Mouse (Mus musculus) adrenal gland (tissue): ENCODE measurements around the gene Eno2.
"Not testable (repeated sequence)": the region's sequence is repeated elsewhere in the genome, so short reads cannot be mapped to it uniquely, and the experiment has no call there.

Experiments
- intact Hi-C: fragments of 180-260 bp; cut with DNase I; formaldehyde crosslinking; loops from one replicate; pipeline ENCODE4 v1.15.1; 2025

Eno2 gene

GRCm38 (mm10) chr6:124806446-124807140 lies 37.1 kb upstream of the Eno2 start:
- intact Hi-C loops, result no loop called here

GRCm38 (mm10) chr6:124805341-124806321 lies 36.2 kb upstream of the Eno2 start:
- intact Hi-C loops, result no loop called here

DNA sequence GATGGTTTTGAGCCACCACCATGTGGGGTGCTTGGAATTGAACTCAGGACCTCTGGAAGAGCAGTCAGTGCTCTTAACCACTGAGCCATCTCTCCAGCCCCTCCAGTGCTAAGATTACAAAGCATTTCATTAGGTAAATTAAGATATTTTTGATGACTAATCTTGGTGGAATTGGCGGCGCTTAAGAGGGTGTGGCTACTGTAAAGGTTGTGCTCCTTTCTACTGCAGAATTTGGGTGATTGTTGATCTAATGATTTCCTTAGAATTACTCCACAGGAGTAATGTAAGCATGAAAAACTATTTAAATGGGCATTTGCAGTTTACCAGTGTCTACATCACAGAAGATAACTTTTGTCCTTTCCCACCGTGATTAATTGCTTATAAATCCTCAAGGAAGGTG lies 34.9 kb upstream of the Eno2 start:
- intact Hi-C loops, result no loop called here

DNA sequence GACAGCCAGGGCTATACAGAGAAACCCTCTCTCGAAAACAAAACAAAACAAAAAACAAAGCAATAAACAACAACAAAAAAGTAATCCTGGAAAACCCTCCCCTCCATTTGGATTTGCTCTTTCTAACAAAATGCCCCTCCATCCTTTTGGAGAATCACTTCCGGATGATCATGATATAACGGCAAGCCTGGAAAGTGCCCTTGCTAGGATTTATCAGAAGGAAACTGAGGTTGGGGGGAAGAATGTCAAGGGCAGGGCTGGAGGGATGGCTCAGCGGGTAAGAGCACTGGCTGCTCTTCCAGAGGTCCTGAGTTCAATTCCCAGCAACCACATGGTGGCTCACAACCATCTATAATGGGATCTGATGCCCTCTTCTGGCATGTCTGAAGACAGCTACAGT lies 34.2 kb upstream of the Eno2 start:
- intact Hi-C loops, result not testable (repeated sequence)

DNA sequence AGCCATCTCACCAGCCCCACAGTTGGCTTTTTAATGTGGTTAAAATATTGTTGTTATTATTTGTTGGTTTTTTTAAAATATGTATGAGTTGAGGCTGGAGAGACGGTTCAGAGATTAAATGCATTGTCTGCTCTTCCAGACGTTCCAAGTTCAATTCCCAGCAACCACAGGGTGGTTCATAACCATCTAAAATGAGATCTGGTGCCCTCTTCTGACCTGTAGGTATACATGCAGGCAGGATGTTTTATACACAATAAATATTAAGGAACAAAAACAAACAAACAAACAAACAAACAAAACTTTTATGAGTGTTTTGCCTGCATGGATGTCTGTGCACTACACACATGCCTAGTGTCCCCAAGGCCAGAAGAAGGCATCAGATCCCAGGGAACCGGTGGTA lies 33.6 kb upstream of the Eno2 start:
- intact Hi-C loops, result no loop called here

GRCm38 (mm10) chr6:124802400-124802799 lies 32.9 kb upstream of the Eno2 start:
- intact Hi-C loops, result not testable (repeated sequence)

DNA sequence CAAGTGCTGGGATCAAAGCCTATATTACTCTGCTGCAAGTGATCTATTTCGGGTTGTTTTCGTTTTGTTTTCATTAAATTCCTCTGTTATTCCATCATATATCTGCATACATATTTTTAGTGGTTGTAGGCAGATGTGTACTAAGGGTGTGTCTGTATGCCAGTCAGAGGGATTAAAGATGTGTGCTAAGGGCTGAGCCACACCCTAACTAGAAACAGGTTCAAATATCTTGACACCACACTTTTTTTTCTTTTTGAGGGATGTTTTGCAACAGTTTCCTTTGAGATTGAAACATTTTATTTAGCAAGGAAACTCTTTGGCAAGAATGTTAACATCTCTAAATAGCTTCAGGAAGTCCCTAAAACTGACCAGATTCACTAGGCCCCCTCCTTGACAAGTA lies 26.7 kb upstream of the Eno2 start:
- intact Hi-C loops, result no loop called here

DNA sequence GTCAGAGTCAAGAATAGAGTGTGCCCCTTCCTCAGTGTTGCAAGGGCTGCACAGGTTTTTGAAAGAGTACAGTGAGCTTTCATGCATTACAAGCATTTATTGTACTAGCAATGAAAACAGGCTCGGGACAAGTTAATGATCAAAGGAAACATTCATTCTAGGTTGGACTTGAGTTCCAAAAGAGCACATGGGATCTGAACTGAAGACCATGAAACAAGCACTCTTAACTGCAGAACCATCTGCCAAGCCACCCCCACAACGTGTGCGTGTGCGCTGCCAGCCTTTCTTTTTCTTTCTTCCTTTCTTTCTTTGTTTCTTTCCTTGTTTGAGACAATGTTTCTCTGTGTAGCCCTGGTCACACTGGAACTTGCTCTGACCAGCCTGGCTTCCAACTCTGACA lies 26.3 kb upstream of the Eno2 start:
- intact Hi-C loops, result no loop called here

DNA sequence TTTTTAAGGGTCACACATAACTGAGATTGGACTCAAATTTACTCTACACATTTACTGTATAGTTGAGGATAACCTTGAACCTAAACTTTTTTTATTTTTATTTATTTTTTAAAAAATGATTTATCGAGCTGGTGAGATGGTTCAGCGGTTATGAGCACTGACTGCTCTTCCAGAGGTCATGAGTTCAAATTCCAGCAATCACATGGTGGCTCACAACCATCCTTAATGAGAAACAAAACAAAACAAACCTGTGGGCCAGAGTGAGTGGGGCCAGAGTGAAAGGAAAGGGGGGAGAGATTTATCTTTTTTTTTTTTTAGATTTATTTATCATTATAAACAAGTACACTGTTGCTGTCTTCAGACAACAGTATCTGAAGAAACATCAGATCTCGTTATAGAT lies 22.4 kb upstream of the Eno2 start:
- intact Hi-C loops, result no loop called here

DNA sequence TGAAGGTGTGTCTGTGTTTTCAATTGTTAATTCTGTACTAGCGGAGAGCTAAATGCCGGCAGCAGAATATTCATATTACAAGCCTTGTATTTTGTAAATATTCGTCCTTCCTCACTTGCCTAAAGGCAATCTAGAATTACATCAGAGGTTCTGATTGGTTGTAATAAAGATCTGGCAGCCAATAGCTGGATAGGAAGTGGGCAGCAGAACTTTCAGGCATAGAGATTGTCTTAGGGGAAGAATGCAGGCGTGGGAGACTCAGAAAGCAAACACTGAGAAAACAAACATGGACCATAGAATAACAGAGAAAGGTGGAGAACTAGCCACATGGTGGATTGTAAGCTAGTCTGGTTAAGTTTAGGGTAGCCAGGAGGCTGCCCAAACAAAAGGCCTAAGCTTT lies 20.6 kb upstream of the Eno2 start:
- intact Hi-C loops, result no loop called here

DNA sequence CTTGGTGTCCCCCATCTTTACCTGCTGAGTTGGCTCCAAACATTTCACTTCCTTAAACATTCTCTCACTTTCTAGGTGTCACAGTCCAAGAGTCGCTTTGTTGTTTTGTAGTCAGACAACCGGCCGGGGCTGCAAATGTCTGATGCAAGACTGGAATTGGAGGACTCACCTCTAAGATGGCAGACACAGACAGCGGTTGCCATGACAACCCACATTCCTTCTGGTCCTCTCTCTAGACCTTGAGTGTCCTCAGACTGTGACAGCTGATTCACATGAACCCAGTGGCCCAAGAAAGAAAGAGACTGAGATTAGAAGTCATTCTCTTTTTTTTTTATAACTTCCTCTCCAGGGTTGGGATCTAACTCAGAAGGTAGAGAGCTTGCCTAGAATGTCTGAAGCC lies 20.0 kb upstream of the Eno2 start:
- intact Hi-C loops, result no loop called here

- intact Hi-C loops, result no loop called here
These were observed 18.2 kb upstream of the Eno2 start for GRCm38 (mm10) chr6:124787722-124788121.

- intact Hi-C loops, result no loop called here
These were observed 17.4 kb upstream of the Eno2 start for GRCm38 (mm10) chr6:124786756-124787420.

DNA sequence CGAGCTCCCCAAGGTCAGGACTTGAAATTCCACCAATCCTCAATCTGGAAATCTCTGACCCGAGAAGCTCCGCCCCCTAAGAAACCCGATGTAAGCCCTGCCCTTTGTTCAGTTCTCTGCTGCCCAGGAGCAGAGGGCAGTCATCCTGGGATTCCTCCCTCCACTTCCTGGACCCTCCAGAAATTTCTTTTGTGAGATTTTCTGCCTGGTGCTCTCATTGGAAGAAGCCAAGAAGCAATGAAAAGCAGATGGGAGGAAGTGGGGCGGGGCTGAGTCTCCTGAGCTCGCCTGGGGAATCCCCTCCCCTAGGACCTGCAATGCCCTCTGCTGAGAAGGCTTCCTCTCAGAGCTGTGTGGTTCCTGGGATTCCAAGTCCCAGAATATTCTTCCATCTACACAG lies 13.0 kb upstream of the Eno2 start:
- intact Hi-C loops, result no loop called here

- intact Hi-C loops, result no loop called here
These were observed 11.4 kb upstream of the Eno2 start for GRCm38 (mm10) chr6:124780917-124781316.

DNA sequence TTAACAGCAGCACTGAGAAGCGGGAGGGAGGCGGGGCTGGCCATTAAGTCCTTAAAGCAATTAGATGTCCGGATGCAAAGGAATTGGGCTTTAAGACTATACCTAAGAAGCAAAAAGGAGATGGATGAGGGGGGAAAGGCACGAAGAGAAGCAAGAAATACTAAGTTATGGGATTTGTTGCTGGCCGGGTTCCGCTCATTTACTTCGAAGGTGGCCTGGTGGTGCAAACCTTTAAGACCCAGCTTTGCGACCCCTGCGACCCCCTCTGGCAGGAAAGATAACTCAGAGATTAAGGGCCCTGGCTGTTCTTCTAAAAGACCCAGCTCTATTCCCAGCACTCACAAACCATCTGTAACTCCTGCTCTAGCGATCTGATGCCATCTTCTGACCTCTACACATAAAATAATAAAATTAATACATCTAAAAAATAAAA lies 10.5 kb upstream of the Eno2 start:
- intact Hi-C loops, result no loop called here

DNA sequence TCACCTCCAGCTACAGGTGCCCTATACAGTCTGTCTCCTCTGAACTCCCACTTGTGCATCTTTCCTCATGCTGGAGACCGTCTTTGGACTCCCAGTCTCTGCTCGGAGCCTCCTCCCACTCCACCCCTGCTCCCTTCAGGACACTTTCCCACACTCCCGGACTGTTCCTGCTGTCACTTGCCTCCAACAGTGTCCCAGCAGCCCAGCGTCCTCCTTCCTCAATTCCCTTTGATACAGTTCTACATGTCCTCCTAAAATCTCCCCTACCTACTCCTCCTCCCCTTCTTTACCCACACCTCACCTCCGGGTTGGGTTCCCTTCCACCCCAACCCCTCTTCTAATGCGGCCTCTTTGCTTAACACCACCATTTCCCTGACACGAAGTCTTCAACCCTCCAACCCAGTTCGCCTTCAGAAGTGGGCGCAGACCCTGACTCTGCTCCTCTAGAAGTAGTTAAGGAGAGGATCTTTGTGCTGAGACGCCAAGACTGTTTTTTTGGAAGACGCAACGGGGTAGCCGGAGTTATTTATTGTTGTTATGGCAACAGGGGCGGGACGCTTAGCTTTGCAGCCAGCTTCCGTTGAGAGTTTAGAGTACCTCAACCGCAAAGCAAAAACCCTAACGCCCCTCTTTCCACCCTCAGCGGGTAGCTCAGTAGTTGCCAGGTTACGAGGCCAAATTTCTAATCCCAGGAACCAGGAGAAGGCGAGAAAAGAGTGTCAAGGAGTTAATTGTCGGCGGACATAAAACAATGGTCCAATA lies 9.9 kb upstream of the Eno2 start, which contains the start of gene Lrrc23:
Gene Lrrc23, minus strand, starts transcription at position 506 of the 762 bp plus-strand sequence.
- intact Hi-C loops, result no loop called here

- intact Hi-C loops, result no loop called here
These were observed 1.0 kb upstream of the Eno2 start for GRCm38 (mm10) chr6:124770511-124770910.

DNA sequence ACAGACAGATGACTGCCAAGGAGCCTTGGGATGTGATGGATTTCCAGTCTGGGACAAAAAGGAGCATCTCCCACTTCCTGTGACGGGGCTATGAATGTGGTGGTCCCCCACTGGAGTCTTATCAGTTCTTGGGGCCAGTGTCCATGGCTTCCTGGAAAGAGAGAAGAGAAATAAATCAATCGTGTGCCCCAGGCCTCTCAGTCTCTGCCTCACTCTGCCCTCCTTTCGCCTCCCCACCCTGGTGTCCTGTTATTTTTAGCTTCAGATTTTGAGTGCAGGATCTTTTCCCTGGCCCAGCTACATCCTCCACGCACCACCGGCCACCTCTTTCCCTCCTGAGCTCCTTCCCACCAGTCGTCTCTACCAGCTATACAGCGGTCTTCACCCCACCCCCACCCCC lies 540 bp upstream of the Eno2 start:
- intact Hi-C loops, result no loop called here

DNA sequence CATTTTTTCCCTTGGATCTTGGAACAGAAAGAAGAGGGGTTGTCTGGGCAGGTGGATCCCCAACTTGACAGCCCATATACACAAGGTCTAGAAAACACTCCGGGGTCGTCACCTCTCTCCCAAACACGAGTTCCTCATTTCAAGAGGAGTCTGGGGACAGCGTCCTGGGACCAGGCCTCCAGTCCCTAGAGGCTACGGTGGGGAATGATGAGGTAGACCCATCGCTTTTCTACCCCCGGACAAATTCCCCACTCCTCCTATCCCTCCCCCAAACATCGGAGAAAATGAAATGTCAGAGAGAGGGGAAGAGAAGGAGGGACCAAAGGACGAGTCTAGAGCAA lies 799 bp downstream of the Eno2 start:
- intact Hi-C loops, result no loop called here
